Comparison of ENCODE assay signal across 12 mouse cellular contexts in genomic region chr13:41402441-41403003, GRCm38 (mm10).
DNase-seq lines count a peak whose midpoint lies in the region; ATAC-seq and TF ChIP-seq lines count a peak whose summit lies in the region.
"Had no signal": no experiment of that assay in that cellular context is flagged by ENCODE, and none has a peak within 500 bp of the region (broad histone marks: within the 10 kb centered on the region; RNA-seq: fewer than 3 reads in every experiment).

No protein-coding gene starts in this region.

- no peak overlapping the region for H3K4me3 ChIP-seq in liver, postnatal 0 days (ENCODE audit: low read depth, low read length)
- no peak overlapping the region for H3K4me3 ChIP-seq in myocyte
- H3K4me3 ChIP-seq: liver, embryonic 13.5 days; midbrain, embryonic 12.5 days had no signal

- no peak for TF ChIP-seq EP300 in liver, postnatal 0 days (IDR thresholded peaks at IDR 0.05; ENCODE audit: low read depth)

- WGBS in liver, postnatal 0 days (ENCODE audit: insufficient replicate concordance): 24% methylated on average over 6 of the region's 6 CpGs

- DNase-seq in liver, postnatal 0 days: no peak
- no peak for DNase-seq in liver
- DNase-seq in A20 (ENCODE audit: low read depth, low spot score): peak; percentile 81
- peak; percentile 82 for DNase-seq in Patski (ENCODE audit: low read depth, low spot score)
- DNase-seq in gastrocnemius, postnatal 25 days: no peak
- no peak for DNase-seq in thymus, postnatal 14 days
- DNase-seq: liver, embryonic 13.5 days; thymus, postnatal 25 days had no signal

- no peak for TF ChIP-seq POLR2A in myocyte (IDR thresholded peaks at IDR 0.05; ENCODE audit: insufficient read length, low read depth)

- H3K4me1 ChIP-seq in liver, postnatal 0 days (ENCODE audit: insufficient read depth): peaks cover 25% of the 10 kb centered on the region

- H3K27ac ChIP-seq in liver, postnatal 0 days (ENCODE audit: low read depth): peak overlapping the region; percentile 73
- H3K27ac ChIP-seq: liver, embryonic 13.5 days; midbrain, embryonic 12.5 days had no signal

- H3K4me2 ChIP-seq in liver, postnatal 0 days (ENCODE audit: low read depth, low read length): no peak overlapping the region
- peak overlapping the region; percentile 49 for H3K4me2 ChIP-seq in myocyte (ENCODE audit: low read depth)
- H3K4me2 ChIP-seq: heart, embryonic 11.5 days; liver, embryonic 13.5 days; midbrain, embryonic 12.5 days had no signal

- H3K9ac ChIP-seq in liver, postnatal 0 days (replicated peaks): no peak overlapping the region
- H3K9ac ChIP-seq: liver, embryonic 13.5 days; midbrain, embryonic 12.5 days had no signal

- H3K9me3 ChIP-seq in liver, postnatal 0 days (ENCODE audit: low read length): no peaks in the 10 kb centered on the region
- H3K9me3 ChIP-seq: liver, embryonic 13.5 days; midbrain, embryonic 12.5 days had no signal

- H3K36me3 ChIP-seq in liver, postnatal 0 days (replicated peaks; ENCODE audit: insufficient read depth, low read length): no peaks in the 10 kb centered on the region; the same call in 1 of the 2 replicates
- no peaks in the 10 kb centered on the region for H3K36me3 ChIP-seq in myocyte (ENCODE audit: control insufficient read depth, insufficient read depth)
- H3K36me3 ChIP-seq: liver, embryonic 13.5 days; midbrain, embryonic 12.5 days had no signal

- H3ac ChIP-seq in myocyte (ENCODE audit: control insufficient read depth, insufficient read length): no peak overlapping the region

- no peaks in the 10 kb centered on the region for H3K79me2 ChIP-seq in myocyte (ENCODE audit: control insufficient read depth, insufficient read depth)

- POLR2A ChIA-PET in Patski (lab: Charles Lee): interaction anchor here (0.6 to 1.2 kb wide), 4 partner anchors 25 to 150 kb away, joined by 4 to 8 read pairs (median 6); no protein-coding TSS in a partner anchor

- CTCF ChIA-PET in Patski (lab: Charles Lee): no interaction called here

- ATAC-seq in liver, postnatal 0 days: no peak
- peak; percentile 73 for ATAC-seq in Patski
- ATAC-seq: inflammation-experienced regulatory T-cells, adult 6 months had no signal

- in situ Hi-C loops in Patski (cut with MboI; ENCODE audit: low pct_unique_long_range_greater_than_20kb): loop anchor here (5.0 kb wide), 1 partner anchor 45 kb away; no protein-coding TSS in a partner anchor

- no peak for TF ChIP-seq CTCF in liver, postnatal 0 days (IDR thresholded peaks at IDR 0.05; ENCODE audit: low read depth)
- no peak for TF ChIP-seq CTCF in Patski (IDR thresholded peaks at IDR 0.05)

- H3K27me3 ChIP-seq in liver, postnatal 0 days (ENCODE audit: insufficient read depth, low read length): no peaks in the 10 kb centered on the region
- H3K27me3 ChIP-seq in Patski: no peaks in the 10 kb centered on the region
- no peaks in the 10 kb centered on the region for H3K27me3 ChIP-seq in myocyte (ENCODE audit: control insufficient read depth, insufficient read depth, insufficient read length)
- H3K27me3 ChIP-seq: liver, embryonic 13.5 days; midbrain, embryonic 12.5 days had no signal

TF ChIP-seq in myocyte, 11 proteins besides CTCF, POLR2A, EP300 and RAD21:
- TF ChIP-seq MYOD1 (IDR thresholded peaks at IDR 0.05; ENCODE audit: control insufficient read depth in 1 of 3, insufficient read length in 2 of 3, low read depth in 2 of 3): no peak
- TF ChIP-seq E2F4 (IDR thresholded peaks at IDR 0.05; ENCODE audit: insufficient read depth): no peak
- no peak for TF ChIP-seq CEBPB (IDR thresholded peaks at IDR 0.05; ENCODE audit: insufficient read depth, poor library complexity, severe bottlenecking)
- TF ChIP-seq SRF (IDR thresholded peaks at IDR 0.05; ENCODE audit: control insufficient read depth, insufficient read length, low read depth): no peak
- TF ChIP-seq REST (IDR thresholded peaks at IDR 0.05; ENCODE audit: insufficient read depth, insufficient read length): no peak
- no peak for TF ChIP-seq TCF3 (IDR thresholded peaks at IDR 0.05; ENCODE audit: insufficient read length, low read depth)
- TF ChIP-seq USF1 (IDR thresholded peaks at IDR 0.05; ENCODE audit: low read depth): no peak
- no peak for TF ChIP-seq TCF12 (IDR thresholded peaks at IDR 0.05; ENCODE audit: insufficient read depth, poor library complexity, severe bottlenecking)

Comparison
In these comparisons a context has a peak if more than half of its experiments do, and no peak if none do; other contexts are left out.
1. DNase-seq: peak in A20 (single experiment) and Patski (single experiment); none in liver, postnatal 0 days (single experiment), liver (single experiment), gastrocnemius, postnatal 25 days (single experiment) and thymus, postnatal 14 days (single experiment).